Mouse (Mus musculus): Measurements from ENCODE around the gene Haus5. TPM values are rescaled to one million over a fixed set of nuclear protein-coding genes. Genes with fewer than 3 reads are reported as not detected.
A peak's percentile ranks its signal among the peaks of the same experiment; 100 is the strongest.

Haus5 gene
- polyA plus RNA-seq, 1 experiment from 2014 or later = 52.4 TPM

DNA sequence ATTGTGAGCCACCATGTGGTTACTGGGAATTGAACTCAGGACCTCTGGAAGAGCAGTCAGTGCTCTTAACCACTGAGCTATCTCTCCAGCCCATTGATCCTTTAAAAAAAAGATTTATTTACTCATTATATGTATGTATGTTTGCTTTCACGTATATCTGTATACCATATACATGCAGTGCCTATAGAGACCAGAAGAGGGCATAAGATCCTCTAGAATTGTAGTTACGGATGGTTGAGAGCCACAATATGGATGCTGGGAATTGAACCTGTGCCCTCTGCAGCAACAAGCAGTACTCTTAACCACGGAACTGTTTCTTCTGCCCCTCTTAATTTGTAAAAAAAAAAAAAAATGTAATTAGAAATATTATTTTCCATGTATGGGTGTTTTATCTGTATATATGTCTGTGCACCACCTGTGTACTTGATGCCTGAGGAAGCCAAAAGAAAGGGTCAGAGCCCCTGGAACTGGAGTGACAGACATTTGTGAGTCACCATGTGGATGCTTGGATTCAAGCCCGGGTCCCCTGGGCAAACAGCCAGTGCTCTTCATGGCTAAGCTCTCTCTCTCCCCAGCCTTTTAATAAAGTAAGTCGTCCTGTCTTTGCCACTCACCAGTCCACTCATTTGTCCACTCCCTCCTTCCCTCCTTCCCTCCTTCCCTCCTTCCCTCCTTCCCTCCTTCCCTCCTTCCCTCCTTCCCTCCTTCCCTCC lies 13.6 kb upstream of the Haus5 start:
- no peak overlapping the region for H3K27ac ChIP-seq (ENCODE audit: low read depth, low read length)

DNA sequence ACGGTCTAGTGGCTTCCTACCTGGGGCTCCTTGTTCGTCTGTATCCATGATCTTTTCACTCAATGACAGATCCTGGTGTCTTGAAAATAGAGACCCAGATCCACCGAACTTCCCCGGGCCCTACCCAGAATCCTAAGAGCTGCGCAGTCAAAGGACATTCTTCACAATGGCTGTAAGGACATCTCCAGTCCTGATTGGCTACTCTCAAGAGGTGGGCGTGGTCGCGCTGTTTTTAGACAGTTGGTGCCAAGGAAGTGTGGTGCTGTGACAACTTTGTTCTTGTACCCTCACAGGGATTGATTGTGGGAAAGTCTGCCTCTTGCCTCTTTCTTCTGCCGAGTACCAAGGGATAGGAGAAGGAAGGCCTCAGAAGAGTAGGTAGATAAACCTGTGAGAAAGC lies 6.7 kb upstream of the Haus5 start, which contains the start of gene Pmis2:
Pmis2 (minus strand) TSS at position 126 of the 400 bp plus-strand sequence.
- H3K36me3 ChIP-seq (ENCODE audit: control insufficient read depth, insufficient read depth, low read length) = no peaks in the 10 kb centered on the region
- DNase-seq (ENCODE audit: low spot score, missing footprints) (no peak), ATAC-seq (ENCODE audit: low FRiP score) (no peak)
- H3K27me3 ChIP-seq (ENCODE audit: control insufficient read depth, insufficient read depth, low read length) = no peaks in the 10 kb centered on the region
- H3K9ac ChIP-seq (ENCODE audit: low read length) = no peak within 1 kb of the TSS
- H3K4me1 ChIP-seq (ENCODE audit: control insufficient read depth, insufficient read depth, low read length) = no peaks in the 10 kb centered on the region
- H3K27ac ChIP-seq (ENCODE audit: low read depth, low read length) = no peak within 1 kb of the TSS
- no peaks in the 10 kb centered on the region for H3K9me3 ChIP-seq (ENCODE audit: control insufficient read depth, low read length)
- H3K4me3 ChIP-seq (ENCODE audit: low read depth, low read length) = no peak within 1 kb of the TSS
- no peak within 1 kb of the TSS for H3K4me2 ChIP-seq
- 68% methylated on average over 9 of the region's 9 CpGs for WGBS

More for the DNA sequence above, 13.6 kb upstream of the Haus5 start:
- H3K4me3 ChIP-seq (ENCODE audit: low read depth, low read length) = no peak overlapping the region
- H3K9me3 ChIP-seq (ENCODE audit: control insufficient read depth, low read length) = no peaks in the 10 kb centered on the region
- no peak overlapping the region for H3K4me2 ChIP-seq
- no peaks in the 10 kb centered on the region for H3K27me3 ChIP-seq (ENCODE audit: control insufficient read depth, insufficient read depth, low read length)
- DNase-seq (ENCODE audit: low spot score, missing footprints) = no peak
- no peak for ATAC-seq (ENCODE audit: low FRiP score)
- WGBS = 75% methylated on average over 5 of the region's 5 CpGs
- no peak overlapping the region for H3K9ac ChIP-seq (ENCODE audit: low read length)
- no peaks in the 10 kb centered on the region for H3K36me3 ChIP-seq (ENCODE audit: control insufficient read depth, insufficient read depth, low read length)
- H3K4me1 ChIP-seq (ENCODE audit: control insufficient read depth, insufficient read depth, low read length) = no peaks in the 10 kb centered on the region

- no peak overlapping the region for H3K27ac ChIP-seq (ENCODE audit: low read depth, low read length)
- H3K9me3 ChIP-seq (ENCODE audit: control insufficient read depth, low read length) = no peaks in the 10 kb centered on the region
- DNase-seq (ENCODE audit: low spot score, missing footprints) (peak; percentile 84), ATAC-seq (ENCODE audit: low FRiP score) (no peak)
- H3K9ac ChIP-seq (ENCODE audit: low read length) = no peak overlapping the region
- no peaks in the 10 kb centered on the region for H3K27me3 ChIP-seq (ENCODE audit: control insufficient read depth, insufficient read depth, low read length)
- WGBS = 51% methylated on average over 3 of the region's 3 CpGs
- H3K4me3 ChIP-seq (ENCODE audit: low read depth, low read length) = no peak overlapping the region
- H3K4me1 ChIP-seq (ENCODE audit: control insufficient read depth, insufficient read depth, low read length) = peaks cover 6% of the 10 kb centered on the region; the same call in 1 of the 2 replicates
- H3K4me2 ChIP-seq = no peak overlapping the region
- no peaks in the 10 kb centered on the region for H3K36me3 ChIP-seq (ENCODE audit: control insufficient read depth, insufficient read depth, low read length)
Measured at GRCm38 (mm10) chr7:30669229-30669628, 4.4 kb upstream of the Haus5 start.

DNA sequence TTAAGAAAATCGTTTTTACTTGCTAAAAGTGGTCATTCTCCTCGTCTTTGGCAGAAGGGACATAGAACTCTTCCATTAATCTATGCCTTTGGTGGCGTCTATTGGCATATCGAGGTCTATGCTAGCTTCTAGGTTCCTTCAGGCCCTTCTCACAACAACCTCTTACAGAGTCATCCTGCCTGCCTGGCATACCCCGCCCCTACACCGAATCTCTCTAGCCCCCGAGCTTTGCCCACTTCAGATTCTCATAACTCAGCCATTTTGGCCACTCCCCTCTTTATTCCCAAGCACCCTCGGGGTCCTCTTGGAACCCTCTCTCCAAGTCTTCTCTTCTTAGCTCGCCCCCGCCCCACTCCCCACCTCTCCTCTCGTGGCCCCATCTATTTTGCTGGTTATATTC lies 527 bp upstream of the Haus5 start:
- DNase-seq (ENCODE audit: low spot score, missing footprints) (no peak), ATAC-seq (ENCODE audit: low FRiP score) (peak; percentile 45)
- H3K9ac ChIP-seq (ENCODE audit: low read length) = peak overlapping the region; percentile 54
- no peaks in the 10 kb centered on the region for H3K9me3 ChIP-seq (ENCODE audit: control insufficient read depth, low read length)
- 5% methylated on average over 11 of the region's 11 CpGs for WGBS
- H3K4me2 ChIP-seq = peak overlapping the region; percentile 78
- peak overlapping the region; percentile 57 for H3K4me3 ChIP-seq (ENCODE audit: low read depth, low read length)
- H3K4me1 ChIP-seq (ENCODE audit: control insufficient read depth, insufficient read depth, low read length) = peaks cover 6% of the 10 kb centered on the region; the same call in 1 of the 2 replicates
- H3K27me3 ChIP-seq (ENCODE audit: control insufficient read depth, insufficient read depth, low read length) = no peaks in the 10 kb centered on the region
- no peak overlapping the region for H3K27ac ChIP-seq (ENCODE audit: low read depth, low read length)
- peaks cover 5% of the 10 kb centered on the region for H3K36me3 ChIP-seq (ENCODE audit: control insufficient read depth, insufficient read depth, low read length)

GRCm38 (mm10) chr7:30649591-30650540 lies 14.9 kb downstream of the Haus5 start, which contains the start of gene Rbm42:
TSS of gene Rbm42 (minus strand) at chr7:30650317.
- H3K9ac ChIP-seq (ENCODE audit: low read length) = peak within 1 kb of the TSS; percentile 93
- ATAC-seq (ENCODE audit: low FRiP score) (peak; percentile 100), DNase-seq (ENCODE audit: low spot score, missing footprints) (peak; percentile 99)
- H3K9me3 ChIP-seq (ENCODE audit: control insufficient read depth, low read length) = no peaks in the 10 kb centered on the region
- 2% methylated on average over 59 of the region's 59 CpGs for WGBS
- H3K4me2 ChIP-seq = peak within 1 kb of the TSS; percentile 95
- no peak within 1 kb of the TSS for H3K27ac ChIP-seq (ENCODE audit: low read depth, low read length)
- peaks cover 14% of the 10 kb centered on the region for H3K36me3 ChIP-seq (ENCODE audit: control insufficient read depth, insufficient read depth, low read length)
- peak within 1 kb of the TSS; percentile 89 for H3K4me3 ChIP-seq (ENCODE audit: low read depth, low read length)
- peaks cover 6% of the 10 kb centered on the region for H3K4me1 ChIP-seq (ENCODE audit: control insufficient read depth, insufficient read depth, low read length)
- H3K27me3 ChIP-seq (ENCODE audit: control insufficient read depth, insufficient read depth, low read length) = no peaks in the 10 kb centered on the region

GRCm38 (mm10) chr7:30639083-30639482 lies 25.7 kb downstream of the Haus5 start:
- Histone ChIP-seq H3K27ac (ENCODE audit: low read depth, low read length) (no peak overlapping the region), H3K4me3 (ENCODE audit: low read depth, low read length) (no peak overlapping the region), H3K27me3 (ENCODE audit: control insufficient read depth, insufficient read depth, low read length) (peaks cover 25% of the 10 kb centered on the region), H3K4me1 (ENCODE audit: control insufficient read depth, insufficient read depth, low read length) (0 out of 2 replicates have a peak, but pooled peaks cover 4% of the 10 kb centered on the region), H3K4me2 (no peak overlapping the region), H3K9ac (ENCODE audit: low read length) (no peak overlapping the region), H3K9me3 (ENCODE audit: control insufficient read depth, low read length) (no peaks in the 10 kb centered on the region), H3K36me3 (ENCODE audit: control insufficient read depth, insufficient read depth, low read length) (peaks cover 13% of the 10 kb centered on the region)
- 30% methylated on average over 4 of the region's 4 CpGs for WGBS
- ATAC-seq (ENCODE audit: low FRiP score) (no peak), DNase-seq (ENCODE audit: low spot score, missing footprints) (no peak)

DNA sequence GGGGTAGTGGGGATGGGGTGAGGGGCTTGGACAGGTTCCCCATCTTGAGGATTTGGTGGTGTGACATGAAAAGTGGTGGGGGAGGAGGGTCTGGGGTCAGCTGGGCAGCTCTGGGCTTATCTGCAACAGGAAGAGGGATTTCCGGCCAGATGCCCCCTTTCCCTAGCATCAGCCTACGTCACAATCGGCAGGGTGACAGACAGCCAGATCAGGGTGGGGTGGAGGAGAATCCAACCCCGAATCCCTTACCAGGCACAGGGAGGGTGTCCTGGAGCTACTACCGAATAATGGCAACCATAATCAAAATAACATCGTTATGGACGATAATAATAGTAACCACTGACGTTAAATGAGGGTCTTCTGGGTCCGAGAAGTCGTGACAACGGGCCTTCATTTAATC lies 28.4 kb downstream of the Haus5 start:
- H3K9me3 ChIP-seq (ENCODE audit: control insufficient read depth, low read length) = no peaks in the 10 kb centered on the region
- ATAC-seq (ENCODE audit: low FRiP score) (no peak), DNase-seq (ENCODE audit: low spot score, missing footprints) (peak; percentile 86)
- peaks cover under 1% of the 10 kb centered on the region; the same call in 1 of the 2 replicates for H3K36me3 ChIP-seq (ENCODE audit: control insufficient read depth, insufficient read depth, low read length)
- no peak overlapping the region for H3K4me2 ChIP-seq
- H3K4me3 ChIP-seq (ENCODE audit: low read depth, low read length) = no peak overlapping the region
- 0 out of 2 replicates have a peak, but pooled peaks cover 4% of the 10 kb centered on the region for H3K4me1 ChIP-seq (ENCODE audit: control insufficient read depth, insufficient read depth, low read length)
- H3K27me3 ChIP-seq (ENCODE audit: control insufficient read depth, insufficient read depth, low read length) = peaks cover 44% of the 10 kb centered on the region
- WGBS = 23% methylated on average over 11 of the region's 11 CpGs
- no peak overlapping the region for H3K9ac ChIP-seq (ENCODE audit: low read length)
- no peak overlapping the region for H3K27ac ChIP-seq (ENCODE audit: low read depth, low read length)

- no peak within 1 kb of the TSS for H3K27ac ChIP-seq (ENCODE audit: low read depth, low read length)
- no peak within 1 kb of the TSS for H3K9ac ChIP-seq (ENCODE audit: low read length)
- no peaks in the 10 kb centered on the region for H3K36me3 ChIP-seq (ENCODE audit: control insufficient read depth, insufficient read depth, low read length)
- peak within 1 kb of the TSS; percentile 16 for H3K4me2 ChIP-seq
- no peak for DNase-seq (ENCODE audit: low spot score, missing footprints)
- WGBS = 3% methylated on average over 5 of the region's 5 CpGs
- no peaks in the 10 kb centered on the region for H3K9me3 ChIP-seq (ENCODE audit: control insufficient read depth, low read length)
- H3K4me3 ChIP-seq (ENCODE audit: low read depth, low read length) = 0 out of 2 replicates have a peak within 1 kb of the TSS, but pooled peaks have one; percentile 10
- H3K27me3 ChIP-seq (ENCODE audit: control insufficient read depth, insufficient read depth, low read length) = peaks cover 46% of the 10 kb centered on the region
- 0 out of 2 replicates have a peak, but pooled peaks cover 4% of the 10 kb centered on the region for H3K4me1 ChIP-seq (ENCODE audit: control insufficient read depth, insufficient read depth, low read length)
- no peak for ATAC-seq (ENCODE audit: low FRiP score)
Measured at GRCm38 (mm10) chr7:30635752-30636151, 29.0 kb downstream of the Haus5 start, which contains the start of gene Etv2. TSS of gene Etv2 (minus strand) at chr7:30635852.

All from midbrain, embryonic 11.5 days (tissue).